Mouse (Mus musculus): ENCODE results near the gene Unc5b. TPM values are rescaled to one million over a fixed set of nuclear protein-coding genes. Genes with fewer than 3 reads are reported as not detected.

The Unc5b gene
- total and polyA plus RNA-seq, 2 experiments from 2014 or later, result 4.9 to 50.5 TPM

GRCm38 (mm10) chr10:60804865-60805264 lies 26.5 kb downstream of the Unc5b start:
- no peak for ATAC-seq (ENCODE audit: insufficient read depth, low read depth)
- Histone ChIP-seq H3K9me3 (replicated peaks; ENCODE audit: control insufficient read depth, low read length) (no peaks in the 10 kb centered on the region), H3K4me2 (ENCODE audit: low read depth, low read length) (no peak overlapping the region), H3K4me3 (ENCODE audit: low read depth, low read length) (no peak overlapping the region), H3K27ac (ENCODE audit: low read depth) (peak overlapping the region; percentile 82), H3K36me3 (replicated peaks; ENCODE audit: control insufficient read depth, insufficient read depth, low read length) (no peaks in the 10 kb centered on the region), H3K27me3 (ENCODE audit: control insufficient read depth, insufficient read depth, low read length) (no peaks in the 10 kb centered on the region), H3K4me1 (ENCODE audit: control insufficient read depth, insufficient read depth) (peaks cover 77% of the 10 kb centered on the region), H3K9ac (replicated peaks; ENCODE audit: low read depth, low read length) (no peak overlapping the region)
- 42% methylated on average over 4 of the region's 4 CpGs for WGBS
- TF ChIP-seq CTCF (IDR thresholded peaks at IDR 0.05; ENCODE audit: low read depth) (no peak), EP300 (IDR thresholded peaks at IDR 0.05; ENCODE audit: low read depth) (no peak)
- no peak for DNase-seq (ENCODE audit: low spot score)

- WGBS, result 63% methylated on average over 10 of the region's 10 CpGs
- Histone ChIP-seq H3K27me3 (ENCODE audit: control insufficient read depth, insufficient read depth, low read length) (no peaks in the 10 kb centered on the region), H3K4me3 (ENCODE audit: low read depth, low read length) (no peak overlapping the region), H3K9me3 (replicated peaks; ENCODE audit: control insufficient read depth, low read length) (no peaks in the 10 kb centered on the region), H3K9ac (replicated peaks; ENCODE audit: low read depth, low read length) (no peak overlapping the region), H3K27ac (ENCODE audit: low read depth) (peak overlapping the region; percentile 21; the same call in 1 of the 2 replicates), H3K4me2 (ENCODE audit: low read depth, low read length) (no peak overlapping the region), H3K4me1 (ENCODE audit: control insufficient read depth, insufficient read depth) (peaks cover 69% of the 10 kb centered on the region), H3K36me3 (replicated peaks; ENCODE audit: control insufficient read depth, insufficient read depth, low read length) (no peaks in the 10 kb centered on the region)
- no peak for DNase-seq (ENCODE audit: low spot score)
- no peak for ATAC-seq (ENCODE audit: insufficient read depth, low read depth)
- TF ChIP-seq CTCF (IDR thresholded peaks at IDR 0.05; ENCODE audit: low read depth), result no peak
- TF ChIP-seq EP300 (IDR thresholded peaks at IDR 0.05; ENCODE audit: low read depth), result no peak
These were observed 27.4 kb downstream of the Unc5b start for GRCm38 (mm10) chr10:60803971-60804370.

DNA sequence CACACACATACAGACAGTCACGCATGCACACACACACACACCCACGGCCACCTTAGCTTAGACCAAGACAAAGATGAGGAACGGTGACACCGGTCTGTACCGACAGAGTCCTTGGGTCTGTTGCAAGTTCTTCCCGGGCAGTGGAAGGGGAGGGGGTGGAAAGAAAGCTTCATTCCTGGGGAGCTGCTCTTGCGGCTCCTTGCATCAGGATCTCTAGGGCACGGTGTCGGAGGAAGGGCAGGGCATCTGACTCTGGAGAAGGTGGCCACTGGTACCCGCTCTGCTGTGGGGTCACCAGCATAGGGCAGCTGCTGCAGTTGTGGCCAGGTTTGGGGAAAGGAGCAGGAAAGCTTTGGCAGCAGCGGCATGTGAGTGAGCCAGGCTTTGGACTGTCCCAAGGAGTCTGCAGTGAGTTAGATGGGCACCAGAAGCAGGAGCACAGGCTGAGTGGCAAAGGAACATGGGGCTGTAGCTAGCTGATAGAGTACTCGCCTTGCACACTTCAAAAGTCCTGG lies 29.4 kb downstream of the Unc5b start:
- DNase-seq (ENCODE audit: low spot score), result no peak
- TF ChIP-seq CTCF (IDR thresholded peaks at IDR 0.05; ENCODE audit: low read depth) (no peak), EP300 (IDR thresholded peaks at IDR 0.05; ENCODE audit: low read depth) (no peak)
- no peaks in the 10 kb centered on the region for H3K9me3 ChIP-seq (replicated peaks; ENCODE audit: control insufficient read depth, low read length)
- no peak for ATAC-seq (ENCODE audit: insufficient read depth, low read depth)
- peak overlapping the region; percentile 58; the same call in 1 of the 2 replicates for H3K27ac ChIP-seq (ENCODE audit: low read depth)
- no peak overlapping the region for H3K9ac ChIP-seq (replicated peaks; ENCODE audit: low read depth, low read length)
- no peaks in the 10 kb centered on the region for H3K27me3 ChIP-seq (ENCODE audit: control insufficient read depth, insufficient read depth, low read length)
- 55% methylated on average over 12 of the region's 12 CpGs for WGBS
- no peak overlapping the region for H3K4me2 ChIP-seq (ENCODE audit: low read depth, low read length)
- no peaks in the 10 kb centered on the region for H3K36me3 ChIP-seq (replicated peaks; ENCODE audit: control insufficient read depth, insufficient read depth, low read length)
- no peak overlapping the region for H3K4me3 ChIP-seq (ENCODE audit: low read depth, low read length)
- H3K4me1 ChIP-seq (ENCODE audit: control insufficient read depth, insufficient read depth), result peaks cover 55% of the 10 kb centered on the region

DNA sequence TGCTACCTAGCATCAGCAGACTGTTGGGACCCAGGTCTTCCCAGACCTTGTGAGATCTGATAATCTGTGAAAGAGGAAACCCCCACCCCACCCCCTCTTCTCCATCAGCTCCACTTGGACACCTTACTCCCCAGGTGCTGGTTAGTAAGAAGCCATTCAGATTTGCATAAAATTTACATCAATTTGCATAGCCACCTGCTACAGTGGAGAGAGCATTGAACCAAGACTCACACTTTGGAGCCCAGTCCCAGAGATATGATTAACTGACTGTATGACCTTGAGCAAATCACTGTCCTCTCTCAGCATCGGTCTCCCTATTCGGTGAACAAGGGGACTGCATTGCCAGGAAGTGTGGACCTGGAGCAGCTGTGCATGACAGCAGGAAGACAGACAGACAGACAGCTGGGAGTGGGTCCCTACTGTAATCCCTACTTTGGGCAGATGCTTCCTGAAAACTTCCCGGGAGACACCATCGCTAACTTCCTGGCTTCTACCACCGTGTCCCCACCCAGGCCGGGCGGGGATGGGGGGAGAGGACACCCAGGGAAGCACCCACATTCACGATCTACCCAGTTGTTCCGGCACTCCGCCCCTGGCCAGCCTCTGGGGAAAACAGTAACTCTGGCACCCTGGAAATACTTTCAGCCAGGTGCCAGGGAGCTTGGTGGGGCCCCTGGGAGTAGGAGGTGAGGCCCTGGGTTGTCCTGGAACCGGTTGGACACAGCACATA lies 30.0 kb downstream of the Unc5b start:
- Histone ChIP-seq H3K36me3 (replicated peaks; ENCODE audit: control insufficient read depth, insufficient read depth, low read length) (no peaks in the 10 kb centered on the region), H3K27me3 (ENCODE audit: control insufficient read depth, insufficient read depth, low read length) (no peaks in the 10 kb centered on the region), H3K4me2 (ENCODE audit: low read depth, low read length) (no peak overlapping the region), H3K4me1 (ENCODE audit: control insufficient read depth, insufficient read depth) (peaks cover 51% of the 10 kb centered on the region), H3K27ac (ENCODE audit: low read depth) (peak overlapping the region; percentile 58), H3K9ac (replicated peaks; ENCODE audit: low read depth, low read length) (no peak overlapping the region), H3K4me3 (ENCODE audit: low read depth, low read length) (no peak overlapping the region), H3K9me3 (replicated peaks; ENCODE audit: control insufficient read depth, low read length) (no peaks in the 10 kb centered on the region)
- TF ChIP-seq EP300 (IDR thresholded peaks at IDR 0.05; ENCODE audit: low read depth) (no peak), CTCF (IDR thresholded peaks at IDR 0.05; ENCODE audit: low read depth) (no peak)
- 30% methylated on average over 11 of the region's 11 CpGs for WGBS
- DNase-seq (ENCODE audit: low spot score) (no peak), ATAC-seq (ENCODE audit: insufficient read depth, low read depth) (no peak)

DNA sequence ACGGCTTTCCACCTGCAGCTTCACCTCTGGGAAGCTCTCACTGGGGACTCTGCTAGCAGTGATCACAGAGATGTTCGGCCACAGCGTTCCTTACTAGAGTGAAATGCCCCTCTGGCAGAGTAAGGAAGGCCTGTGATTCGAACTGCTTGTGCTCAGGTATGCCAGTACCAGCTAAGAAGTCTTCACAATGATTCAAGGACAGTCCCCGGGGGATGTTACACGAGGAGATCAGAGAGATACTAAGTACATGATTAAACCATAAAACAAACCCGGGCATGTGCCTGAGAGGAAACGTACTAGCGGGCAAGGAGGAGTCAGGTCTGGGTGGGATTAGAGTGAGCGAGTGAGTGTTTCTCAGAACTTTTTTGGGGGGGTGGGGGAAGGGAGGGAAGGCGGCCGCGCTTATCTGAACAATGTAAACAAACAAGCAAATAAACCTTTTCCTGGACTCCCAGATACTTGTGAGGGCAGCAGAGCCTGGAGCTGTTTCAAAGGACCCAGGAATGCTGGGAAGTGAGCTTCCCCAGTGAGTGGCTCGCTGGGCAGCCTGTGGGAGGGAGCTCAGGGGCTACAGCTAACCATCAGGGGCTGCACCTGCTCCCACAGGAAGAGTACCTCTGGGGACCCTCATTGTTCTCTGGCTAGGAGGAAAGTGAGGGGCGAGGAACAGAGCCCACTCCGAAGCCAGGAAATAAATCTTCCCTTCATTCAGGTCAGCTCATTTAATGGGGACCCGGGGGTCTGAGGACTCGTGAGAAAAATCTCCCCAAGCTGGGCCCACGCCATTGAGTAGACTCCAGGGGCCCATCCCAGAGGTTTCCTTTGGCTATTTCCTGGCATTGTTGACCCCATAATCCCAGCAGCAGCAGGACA lies 30.9 kb downstream of the Unc5b start:
- 35% methylated on average over 19 of the region's 19 CpGs for WGBS
- Histone ChIP-seq H3K36me3 (replicated peaks; ENCODE audit: control insufficient read depth, insufficient read depth, low read length) (no peaks in the 10 kb centered on the region), H3K9me3 (replicated peaks; ENCODE audit: control insufficient read depth, low read length) (no peaks in the 10 kb centered on the region), H3K4me2 (ENCODE audit: low read depth, low read length) (no peak overlapping the region), H3K9ac (replicated peaks; ENCODE audit: low read depth, low read length) (no peak overlapping the region), H3K4me3 (ENCODE audit: low read depth, low read length) (no peak overlapping the region), H3K27ac (ENCODE audit: low read depth) (peak overlapping the region; percentile 58), H3K4me1 (ENCODE audit: control insufficient read depth, insufficient read depth) (peaks cover 43% of the 10 kb centered on the region), H3K27me3 (ENCODE audit: control insufficient read depth, insufficient read depth, low read length) (no peaks in the 10 kb centered on the region)
- DNase-seq (ENCODE audit: low spot score) (no peak), ATAC-seq (ENCODE audit: insufficient read depth, low read depth) (no peak)
- no peak for TF ChIP-seq CTCF (IDR thresholded peaks at IDR 0.05; ENCODE audit: low read depth)
- TF ChIP-seq EP300 (IDR thresholded peaks at IDR 0.05; ENCODE audit: low read depth), result no peak

Data from heart, postnatal 0 days (tissue).